Mouse (Mus musculus) T-helper 2 cell (primary cell): ENCODE results near the gene Mrps14.

Source experiments
- in situ Hi-C: fragments of 300-600 bp; cut with MboI, MseI; formaldehyde crosslinking; loops from one replicate; pipeline ENCODE4 v1.15.1; 2025; ENCODE audit warnings: high pct_unique_total_duplicates

The Mrps14 gene

GRCm38 (mm10) chr1:160194529-160195336 lies at the start of gene Mrps14:
Gene Mrps14 (plus strand): TSS chr1:160195215.
- in situ Hi-C loops, result no loop called here

DNA sequence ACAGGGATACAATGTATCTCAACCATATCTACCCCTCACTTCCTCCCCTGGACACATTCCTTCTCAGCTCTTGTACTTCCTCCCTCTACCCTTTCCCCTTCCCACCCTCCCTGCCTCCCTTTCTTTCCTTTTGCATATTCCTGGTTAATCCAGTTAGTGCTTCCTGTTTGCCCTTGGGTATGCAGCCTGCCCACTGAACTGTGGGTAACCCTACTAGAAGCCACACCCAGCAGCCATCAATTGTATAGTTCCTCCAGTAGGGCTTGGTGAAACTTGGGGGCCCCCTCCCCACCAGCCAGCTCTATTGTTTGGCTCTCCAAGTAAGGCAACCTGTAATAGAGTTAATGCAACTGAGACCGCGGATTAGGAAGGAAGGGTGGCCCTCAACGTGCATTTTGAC lies 49.4 kb upstream of the Mrps14 start:
- in situ Hi-C loops, result no loop called here

GRCm38 (mm10) chr1:160147274-160147673 lies 47.7 kb upstream of the Mrps14 start:
- in situ Hi-C loops, result no loop called here

DNA sequence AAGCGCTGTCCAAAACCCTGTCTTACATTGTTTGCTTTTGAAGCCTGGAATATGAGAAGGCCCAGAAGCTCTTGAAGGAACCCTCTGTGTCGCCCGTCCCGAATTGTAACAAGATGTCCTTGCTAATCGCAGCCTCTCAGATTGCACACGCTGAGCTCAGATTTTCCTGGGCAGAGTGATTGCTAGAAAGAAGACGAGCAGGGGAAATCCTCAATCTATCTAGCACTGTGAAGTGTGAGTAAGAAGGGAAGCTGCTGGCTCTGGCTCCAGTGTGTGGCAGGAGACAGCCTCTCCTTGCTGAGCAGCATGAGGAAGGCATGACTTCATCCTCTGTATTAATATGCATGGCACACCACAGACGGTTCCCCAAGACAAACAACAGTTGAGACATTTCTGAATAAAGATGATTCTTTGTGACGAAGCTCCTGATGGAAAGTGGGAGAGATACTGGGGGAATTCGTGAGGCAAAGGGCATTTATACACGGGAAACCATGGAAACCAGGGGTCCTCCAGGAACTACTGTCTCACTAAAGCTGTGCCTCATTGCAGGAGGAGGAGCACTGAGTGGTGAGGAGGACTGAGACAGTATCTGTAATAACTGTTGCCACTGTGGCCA lies 45.6 kb upstream of the Mrps14 start:
- in situ Hi-C loops, result no loop called here

GRCm38 (mm10) chr1:160150726-160151125 lies 44.3 kb upstream of the Mrps14 start:
- in situ Hi-C loops, result no loop called here

DNA sequence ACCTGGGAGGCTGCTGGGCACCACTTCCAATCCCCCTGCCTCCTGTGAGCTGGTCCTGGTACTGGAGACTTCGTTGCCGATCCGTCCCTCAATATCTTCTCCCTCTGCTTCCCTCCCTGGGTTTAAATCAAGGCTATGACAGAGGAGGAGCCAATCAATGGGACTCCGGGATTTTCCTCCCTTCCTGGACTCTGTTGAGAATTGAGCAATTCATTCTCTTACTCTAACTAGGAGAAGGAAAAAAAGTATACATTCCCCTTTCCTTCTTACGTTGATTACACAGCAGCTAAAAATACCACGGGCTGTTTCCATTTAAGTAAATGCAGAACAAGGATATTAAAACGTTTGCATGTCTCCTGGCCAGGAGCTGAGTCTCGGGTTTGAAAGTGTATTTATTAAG lies 41.5 kb upstream of the Mrps14 start, which contains the start of gene Tnn:
Gene Tnn (minus strand): TSS at position 101 of the 400 bp plus-strand sequence.
- in situ Hi-C loops, result no loop called here

- in situ Hi-C loops, result no loop called here
Observed at GRCm38 (mm10) chr1:160158190-160158589, 36.8 kb upstream of the Mrps14 start.

DNA sequence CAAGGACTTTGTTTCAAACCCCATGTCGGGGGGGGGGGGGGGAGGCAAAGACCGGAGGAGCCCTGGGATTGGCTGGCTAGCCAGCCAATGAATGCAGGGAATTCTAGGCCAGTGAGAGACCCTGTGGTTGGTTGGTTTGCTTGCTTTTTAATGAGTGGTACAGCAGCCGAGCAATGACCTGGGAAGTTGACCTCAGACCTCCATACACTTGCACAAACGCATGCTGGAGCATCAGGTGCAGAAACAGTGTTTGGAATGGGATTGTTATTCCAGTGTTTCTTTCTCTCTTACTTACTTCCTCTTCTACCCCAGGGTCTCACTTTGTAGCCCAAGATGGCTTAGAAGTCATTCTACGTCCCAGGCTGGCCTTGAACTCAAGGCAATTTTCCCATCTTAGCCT lies 28.4 kb upstream of the Mrps14 start:
- in situ Hi-C loops, result no loop called here

DNA sequence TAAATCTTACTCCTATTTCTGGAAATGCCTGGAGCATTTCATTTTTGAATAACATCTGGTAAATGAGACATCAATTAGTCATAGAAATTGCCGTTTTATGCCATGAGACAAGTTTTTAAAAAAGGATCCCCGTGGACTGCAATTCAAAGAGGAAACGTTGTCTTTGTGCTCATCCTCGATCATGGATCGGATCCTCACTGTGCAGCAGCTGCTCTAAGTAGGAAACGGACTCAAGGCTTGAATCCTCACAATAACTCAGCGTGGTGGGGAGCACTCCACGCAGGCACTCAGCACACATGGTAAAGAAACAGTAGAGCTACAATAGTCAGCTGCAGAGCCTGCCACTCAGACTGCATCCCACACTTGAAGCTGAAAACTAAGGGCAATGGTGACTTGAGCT lies 18.1 kb upstream of the Mrps14 start:
- in situ Hi-C loops, result no loop called here

DNA sequence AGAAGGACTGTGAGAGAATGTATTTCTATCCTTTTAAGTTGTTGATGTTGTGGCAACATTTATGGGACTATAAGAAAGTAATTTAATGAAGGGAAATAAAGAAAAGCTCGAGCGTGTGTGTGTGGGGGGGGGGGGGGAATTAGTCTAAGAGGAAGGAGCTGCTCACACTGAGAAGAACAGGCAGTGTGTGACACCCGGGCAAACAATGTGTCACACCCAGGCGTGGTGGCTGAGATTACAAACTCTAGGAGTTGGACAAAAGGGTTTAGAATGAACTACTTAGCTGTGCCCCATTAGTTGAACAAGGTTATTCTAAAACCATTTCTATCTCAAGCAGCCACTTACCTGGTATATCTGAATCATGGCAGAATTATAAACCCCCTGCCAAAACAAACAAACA lies 13.8 kb upstream of the Mrps14 start:
- in situ Hi-C loops, result no loop called here

GRCm38 (mm10) chr1:160184506-160184905 lies 10.5 kb upstream of the Mrps14 start:
- in situ Hi-C loops, result no loop called here

DNA sequence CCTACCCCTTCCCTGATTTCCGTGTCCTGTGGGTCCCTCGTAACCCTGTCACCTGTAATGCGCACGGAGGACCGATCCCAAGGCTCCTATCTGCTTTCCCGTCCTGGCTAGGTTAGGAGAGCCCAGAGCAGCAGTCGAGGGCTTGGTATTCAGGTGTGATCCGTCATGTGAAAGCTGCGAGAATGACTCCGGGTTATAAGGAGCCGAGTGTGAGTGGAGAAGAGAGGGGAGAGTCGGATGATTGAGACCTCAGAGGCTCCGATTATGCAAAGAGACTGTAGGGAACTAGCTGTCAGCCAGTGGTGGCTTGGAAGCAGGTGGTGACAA lies 285 bp downstream of the Mrps14 start:
- in situ Hi-C loops, result no loop called here

DNA sequence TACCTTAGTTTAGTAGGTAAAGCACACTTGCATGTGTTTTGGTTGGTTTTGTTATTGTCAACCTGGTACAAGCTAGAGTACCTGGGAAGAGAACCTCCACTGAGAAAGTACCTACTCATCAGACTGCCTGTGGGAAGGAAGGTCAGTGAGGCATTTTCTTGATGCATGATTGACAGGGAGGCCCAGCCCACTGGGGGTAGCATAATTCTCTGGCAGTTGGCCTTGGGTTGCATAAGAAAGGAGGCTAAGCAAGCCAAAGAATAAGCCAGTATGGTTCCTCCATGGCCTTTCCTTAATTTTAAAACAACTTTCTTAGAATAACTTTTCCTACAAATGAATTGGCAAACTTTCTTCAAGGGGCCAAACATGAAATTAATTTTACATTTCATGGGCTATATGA lies 10.5 kb downstream of the Mrps14 start:
- in situ Hi-C loops, result no loop called here

DNA sequence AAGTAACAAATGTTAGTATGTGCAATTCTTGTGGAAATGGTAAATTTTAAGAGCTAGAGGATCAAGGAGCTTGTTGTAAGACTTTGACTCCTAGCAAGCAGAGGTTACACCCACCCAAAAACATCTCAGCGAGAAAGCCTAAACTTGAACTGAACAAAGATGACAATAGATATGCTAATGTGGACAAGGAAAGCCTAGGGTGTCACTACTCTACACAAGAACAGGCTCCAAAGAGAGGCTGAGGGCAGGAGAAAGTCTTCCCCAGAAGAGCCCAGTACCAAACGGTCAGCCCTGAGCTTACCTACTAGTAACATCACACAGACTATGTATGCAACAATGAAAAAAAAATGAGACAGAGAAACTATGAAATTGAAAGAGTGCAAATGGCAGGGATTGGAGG lies 14.8 kb downstream of the Mrps14 start:
- in situ Hi-C loops, result no loop called here

DNA sequence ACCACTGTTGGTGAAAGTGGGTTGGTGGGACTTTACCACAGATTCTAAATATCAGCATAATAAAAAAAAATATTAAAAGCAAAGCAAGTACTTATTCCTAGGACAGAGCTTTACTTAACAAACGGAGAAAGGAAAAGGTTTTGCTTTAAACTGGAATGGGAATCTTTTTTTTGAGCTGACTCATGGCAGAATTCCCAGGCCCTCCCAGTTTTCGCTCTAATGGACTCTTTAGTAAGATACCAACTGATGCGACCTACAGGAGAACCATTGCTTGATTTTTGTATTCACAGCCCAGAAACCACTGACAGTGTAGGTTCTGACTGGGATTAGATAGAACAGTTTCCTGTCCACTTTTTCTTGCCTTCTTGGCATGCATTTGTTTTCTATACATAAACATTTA lies 15.6 kb downstream of the Mrps14 start:
- in situ Hi-C loops, result no loop called here

DNA sequence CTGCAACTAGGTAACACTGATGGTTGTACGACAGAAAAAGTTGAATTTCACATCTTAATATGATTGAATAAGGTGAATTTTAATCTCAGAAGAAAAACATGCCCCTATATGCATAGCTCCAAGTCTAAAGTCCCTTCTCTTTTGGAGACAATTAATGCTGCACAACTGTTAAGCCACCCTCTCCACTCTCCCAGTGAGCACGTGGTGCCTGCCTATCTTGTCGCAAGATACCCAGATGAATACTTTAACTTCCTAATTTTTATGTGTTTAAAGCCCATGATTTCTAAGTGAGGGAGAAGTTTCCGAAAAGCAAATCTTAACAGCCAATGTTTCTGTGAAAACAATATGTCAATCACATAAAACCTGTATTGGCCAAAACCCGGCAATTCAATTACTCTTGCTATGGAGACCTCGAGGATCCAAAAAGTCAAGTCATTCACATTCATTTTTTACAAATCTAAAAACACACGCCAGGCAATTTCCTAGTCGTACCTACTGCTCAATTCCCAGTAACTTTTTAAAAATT lies 16.6 kb downstream of the Mrps14 start:
- in situ Hi-C loops, result no loop called here

DNA sequence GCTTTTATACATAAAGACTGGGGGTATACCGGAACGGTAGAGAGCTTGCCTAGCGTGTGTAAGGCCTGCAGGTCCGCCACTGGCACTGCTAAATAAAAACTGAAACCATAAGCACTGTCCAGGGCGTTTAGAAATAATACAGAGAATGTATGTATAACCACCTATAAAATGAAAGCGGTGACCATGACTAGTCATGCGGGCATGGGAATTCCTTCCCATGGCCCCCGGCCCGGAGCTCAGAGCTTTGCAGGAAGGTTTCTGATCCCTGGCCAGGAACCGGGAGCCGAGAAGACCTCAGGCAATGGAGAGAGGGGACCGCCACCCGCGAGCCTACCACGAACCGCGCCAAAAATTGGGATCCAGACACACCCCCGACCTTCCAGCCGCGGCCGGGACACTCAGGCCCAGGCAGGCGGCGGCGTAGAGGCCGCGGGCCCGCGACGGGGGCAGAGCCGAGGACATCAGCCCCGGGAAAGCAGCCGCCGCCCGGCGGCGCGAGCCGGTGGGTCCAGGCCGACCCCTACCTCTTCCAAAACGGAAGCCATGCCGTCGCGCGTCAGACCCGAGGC lies 17.2 kb downstream of the Mrps14 start:
- in situ Hi-C loops, result no loop called here

GRCm38 (mm10) chr1:160212703-160213669 lies 18.0 kb downstream of the Mrps14 start, which contains the start of gene Cacybp:
Gene Cacybp (minus strand): TSS chr1:160212875.
- in situ Hi-C loops, result no loop called here

GRCm38 (mm10) chr1:160214171-160214570 lies 19.2 kb downstream of the Mrps14 start:
- in situ Hi-C loops, result no loop called here

DNA sequence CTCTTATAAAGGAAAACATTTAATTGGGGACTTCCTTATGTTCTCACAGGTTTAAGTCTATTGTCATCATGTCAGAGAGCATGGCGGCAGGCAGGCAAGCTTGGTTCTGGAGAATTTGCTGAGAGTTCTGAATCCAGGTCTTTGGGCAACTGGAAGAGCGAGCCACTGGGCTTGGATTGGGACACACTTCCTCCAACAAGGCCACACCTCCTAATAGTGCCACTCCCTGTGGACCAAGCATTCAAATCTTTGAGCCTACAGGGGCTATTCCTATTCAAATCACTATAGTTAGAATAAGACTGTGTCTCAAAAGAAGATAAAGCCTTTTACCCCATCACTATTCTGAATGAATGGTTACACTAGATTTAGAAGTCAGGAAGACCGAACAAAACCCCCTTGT lies 22.9 kb downstream of the Mrps14 start:
- in situ Hi-C loops, result no loop called here

GRCm38 (mm10) chr1:160224093-160224492 lies 29.1 kb downstream of the Mrps14 start:
- in situ Hi-C loops, result no loop called here

DNA sequence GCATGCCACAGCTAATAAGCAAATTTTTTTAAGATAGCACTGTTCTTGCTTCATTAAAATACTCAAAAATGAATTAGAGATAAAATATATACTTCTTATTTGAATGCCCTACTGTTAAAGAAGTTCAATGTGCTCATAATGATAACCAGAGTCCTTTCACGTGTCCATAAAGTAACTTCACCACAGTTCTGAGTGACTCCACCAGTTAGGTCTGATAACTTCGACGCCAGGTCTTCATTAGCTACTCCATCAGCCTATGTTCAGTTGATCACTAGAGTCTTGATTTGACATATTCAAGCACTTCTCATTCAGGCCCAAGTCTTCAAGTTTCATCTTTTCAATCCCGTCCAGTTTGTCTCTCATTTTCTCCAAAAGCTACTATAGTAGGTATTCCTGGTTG lies 32.2 kb downstream of the Mrps14 start:
- in situ Hi-C loops, result no loop called here
